Comparison of ENCODE assay signal across 7 mouse cellular contexts in the genomic region with DNA sequence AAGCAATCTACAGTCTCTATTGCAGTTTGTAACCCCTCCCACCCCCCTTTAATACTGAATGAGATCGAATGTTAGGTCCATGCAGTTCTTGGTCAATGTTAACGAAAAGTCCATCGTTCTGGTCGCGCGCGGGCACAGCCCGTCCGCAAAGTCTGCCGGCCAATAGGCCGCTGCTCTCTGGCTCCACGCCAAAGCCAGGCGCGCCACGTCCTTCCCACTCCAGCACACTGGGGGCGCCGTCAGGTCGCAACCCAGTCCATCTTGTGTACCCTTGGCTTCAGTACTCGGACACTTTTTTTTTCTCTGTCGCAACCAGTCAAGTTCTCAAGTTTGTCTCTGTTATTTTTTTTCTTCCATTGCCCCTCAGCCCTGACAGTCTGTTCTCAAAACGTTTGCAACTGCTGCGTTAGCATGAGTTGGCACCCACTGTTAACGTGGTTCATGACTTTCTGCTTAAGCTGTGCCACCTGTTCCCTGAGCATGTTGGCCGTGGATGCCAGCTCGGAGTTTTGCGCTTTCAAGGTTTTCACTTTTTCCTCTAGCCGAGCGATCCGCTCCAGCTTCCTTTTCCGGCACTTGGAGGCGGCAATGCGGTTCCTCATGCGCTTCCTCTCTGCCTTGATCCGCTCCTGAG. TPM values are rescaled to one million over a fixed set of nuclear protein-coding genes. Genes with fewer than 3 reads are reported as not detected.
DNase-seq lines count a peak whose midpoint lies in the region; ATAC-seq and TF ChIP-seq lines count a peak whose summit lies in the region.

No protein-coding gene starts in this region.

- H3K36me3 ChIP-seq in kidney, embryonic 14.5 days (ENCODE audit: control insufficient read depth, insufficient read depth, low read length) = no peaks in the 10 kb centered on the region
- H3K36me3 ChIP-seq in liver, adult 2 months (ENCODE audit: control insufficient read depth, insufficient read depth, low read length) = no peaks in the 10 kb centered on the region
- no peaks in the 10 kb centered on the region for H3K36me3 ChIP-seq in splenic B cell, adult 2 months (ENCODE audit: control insufficient read depth, insufficient read depth, low read length, poor library complexity, severe bottlenecking)

- TF ChIP-seq CTCF in liver, adult 2 months (IDR thresholded peaks at IDR 0.05; ENCODE audit: low read depth, low read length) = peak; percentile 61

- H3K9ac ChIP-seq in kidney, embryonic 14.5 days (ENCODE audit: low read depth, low read length) = peak overlapping the region; percentile 96
- peak overlapping the region; percentile 86 for H3K9ac ChIP-seq in liver, adult 2 months (ENCODE audit: low read depth, low read length)

- no peaks in the 10 kb centered on the region for H3K27me3 ChIP-seq in kidney, embryonic 14.5 days (ENCODE audit: control insufficient read depth, insufficient read depth, low read length)
- no peaks in the 10 kb centered on the region for H3K27me3 ChIP-seq in liver, adult 2 months (ENCODE audit: control insufficient read depth, insufficient read depth, low read length)
- H3K27me3 ChIP-seq in splenic B cell, adult 2 months (ENCODE audit: control insufficient read depth, insufficient read depth, low read length, poor library complexity, severe bottlenecking) = no peaks in the 10 kb centered on the region

- peaks cover 29% of the 10 kb centered on the region for H3K4me1 ChIP-seq in kidney, embryonic 14.5 days (ENCODE audit: control insufficient read depth, insufficient read depth, low read length)
- H3K4me1 ChIP-seq in liver, adult 2 months (ENCODE audit: control insufficient read depth, insufficient read depth, low read length) = 0 out of 2 replicates have a peak, but pooled peaks cover 2% of the 10 kb centered on the region

- peak; percentile 95 for DNase-seq in adrenal gland, postnatal 14 days
- peak; percentile 69 for DNase-seq in embryo, embryonic 9.5 days (ENCODE audit: extremely low spot score)
- peak; percentile 86 to 87 for DNase-seq in heart, adult 9 months (ENCODE audit: low spot score in 2 of 2)
- DNase-seq in liver, adult 2 months (ENCODE audit: extremely low read depth, low read depth, low spot score) = peak; percentile 82
- peak; percentile 77 for DNase-seq in naive thymus-derived CD4-positive, alpha-beta T cell, adult 2 months (ENCODE audit: low read depth)
- peak; percentile 75 for DNase-seq in splenic B cell, adult 2 months (ENCODE audit: low read depth, low spot score)

- peak overlapping the region; percentile 100; the same call in 1 of the 2 replicates for H3K27ac ChIP-seq in kidney, embryonic 14.5 days (ENCODE audit: low read depth, low read length)
- H3K27ac ChIP-seq in liver, adult 2 months (replicated peaks; ENCODE audit: insufficient read depth, low read depth, low read length) = peak overlapping the region; percentile 92

- no peaks in the 10 kb centered on the region for H3K79me2 ChIP-seq in liver, adult 2 months (ENCODE audit: control insufficient read depth, insufficient read depth, low read length)

- no peak for ATAC-seq in kidney, embryonic 14.5 days (ENCODE audit: low FRiP score, low TSS enrichment)

- H3K4me2 ChIP-seq in kidney, embryonic 14.5 days (replicated peaks; ENCODE audit: low read depth, low read length) = peak overlapping the region; percentile 85

- no peaks in the 10 kb centered on the region for H3K9me3 ChIP-seq in kidney, embryonic 14.5 days (ENCODE audit: control insufficient read depth, low read length)

- WGBS in kidney, embryonic 14.5 days = under 1% methylated on average over 34 of the region's 34 CpGs
- WGBS in liver, adult 2 months = under 1% methylated on average over 34 of the region's 34 CpGs

- no peak for TF ChIP-seq POLR2A in liver, adult 2 months (IDR thresholded peaks at IDR 0.05; ENCODE audit: extremely low read depth, insufficient read depth, low read length)

- H3K4me3 ChIP-seq in kidney, embryonic 14.5 days (ENCODE audit: low read length) = peak overlapping the region; percentile 87
- peak overlapping the region; percentile 75 for H3K4me3 ChIP-seq in liver, adult 2 months (ENCODE audit: insufficient read depth, low read depth, low read length)

RNA-seq across cellular contexts. Expression of a gene that starts 2.0 kb away (rescaled TPM):
- 68.6 and 95.7 TPM in 2 replicates for total RNA-seq in adrenal gland, postnatal 14 days (2021)
- polyA plus RNA-seq in kidney, embryonic 14.5 days (2014; fragmentation: Nextera tagmentation; extraction: Ambion mirVana) = 24.0 and 30.2 TPM in 2 replicates
- total RNA-seq in liver, adult 2 months (2014; rRNA removed) = 3.7 and 5.2 TPM in 2 replicates
- polyA plus RNA-seq in liver, adult 2 months (2012; rRNA removed) = 3.2 and 5.7 TPM in 2 replicates

Comparison
In these comparisons a context has a peak if more than half of its experiments do, and no peak if none do; other contexts are left out.
1. RNA of a gene that starts 2.0 kb away (total RNA-seq): 68.6 to 95.7 TPM in adrenal gland, postnatal 14 days; 3.7 to 5.2 TPM in liver, adult 2 months; every median in the first group is over 10 times any median in the second.
2. Peak in every context shown above with its lines, with median percentiles within 50 percentile points of each other: DNase-seq.